Mouse (Mus musculus) midbrain, embryonic 12.5 days (tissue): ENCODE results near the gene Taar7e. TPM values are rescaled to one million over a fixed set of nuclear protein-coding genes. Genes with fewer than 3 reads are reported as not detected.
"Not testable (repeated sequence)": the region's sequence is repeated elsewhere in the genome, so short reads cannot be mapped to it uniquely, and the experiment has no call there.

Experiments
- ATAC-seq: fragments of 200-750 bp; cut with Nextera tagmentation; 2 replicates; pipeline ENCODE4 v1.8.0; 2017; ENCODE audit warnings: low read depth, moderate TSS enrichment, moderate library complexity; ENCODE audit not compliant: low FRiP score
- H3K27ac ChIP-seq: fragments of 300-500 bp; sonication (generic); replicated peaks from 2 replicates; pipeline ENCODE4 v1.5.1; 2016; ENCODE audit warnings: mild to moderate bottlenecking
- H3K27me3 ChIP-seq: fragments of 300-500 bp; sonication (generic); 2 replicates; pipeline ENCODE4 v1.6.1; 2016; ENCODE audit warnings: mild to moderate bottlenecking
- H3K36me3 ChIP-seq: fragments of 300-500 bp; sonication (generic); 2 replicates; pipeline ENCODE4 v1.6.1; 2016
- H3K4me1 ChIP-seq: fragments of 300-500 bp; sonication (generic); 2 replicates; pipeline ENCODE4 v1.6.1; 2016
- H3K4me2 ChIP-seq: fragments of 300-500 bp; sonication (generic); replicated peaks from 2 replicates; pipeline ENCODE4 v1.6.1; 2016; ENCODE audit warnings: mild to moderate bottlenecking, moderate library complexity
- H3K4me3 ChIP-seq: fragments of 300-500 bp; sonication (generic); 2 replicates; pipeline ENCODE4 v1.5.1; 2016; ENCODE audit warnings: mild to moderate bottlenecking
- H3K9ac ChIP-seq: fragments of 300-500 bp; sonication (generic); replicated peaks from 2 replicates; pipeline ENCODE4 v1.6.1; 2016; ENCODE audit warnings: mild to moderate bottlenecking, moderate library complexity
- H3K9me3 ChIP-seq: fragments of 300-500 bp; sonication (generic); 2 replicates; pipeline ENCODE4 v1.6.1; 2016; ENCODE audit warnings: mild to moderate bottlenecking
- WGBS: fragments of 180-500 bp; shearing (Covaris S2); methylation state at CpG from one replicate; pipeline ENCODE4 v1.1.7; 2016; 5-methylcytosine and 5-hydroxymethylcytosine counted together
- polyA plus RNA-seq: library from polyadenylated mRNA; unstranded; fragments of >200 nt; fragmentation: Nextera tagmentation; extraction: Ambion mirVana; gene quantifications from 2 replicates; pipeline ENCODE4 v1.2.1, GENCODE M21; 2016

Gene Taar7e
- polyA plus RNA-seq, 1 experiment from 2014 or later: not detected

DNA sequence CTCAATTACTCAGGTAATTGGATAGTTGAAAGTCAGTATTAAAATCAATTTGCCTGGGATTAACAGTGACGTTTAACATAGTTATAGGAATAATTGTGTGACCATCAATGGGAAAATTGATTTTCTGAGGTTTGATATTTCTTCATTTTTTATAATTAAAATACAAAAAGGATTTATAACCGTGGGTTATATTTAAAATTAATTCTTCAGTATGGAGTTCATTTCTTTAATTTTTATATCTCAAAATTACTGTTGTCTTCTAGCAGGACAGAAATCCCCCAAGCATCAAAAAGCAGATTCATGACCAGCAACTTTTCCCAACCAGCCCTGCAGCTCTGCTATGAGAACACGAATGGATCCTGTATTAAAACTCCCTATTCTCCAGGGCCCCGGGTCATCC is 38.8 kb downstream of the Taar7e start, which contains the start of gene Taar8a:
Gene Taar8a (plus strand): TSS at position 301 of the 400 bp plus-strand sequence.
- not testable (repeated sequence) for H3K9ac ChIP-seq, H3K27ac ChIP-seq, H3K4me1 ChIP-seq, H3K4me2 ChIP-seq, H3K4me3 ChIP-seq, H3K36me3 ChIP-seq, H3K27me3 ChIP-seq, ATAC-seq, H3K9me3 ChIP-seq
- WGBS: 82% methylated on average over 2 of the region's 4 CpGs

DNA sequence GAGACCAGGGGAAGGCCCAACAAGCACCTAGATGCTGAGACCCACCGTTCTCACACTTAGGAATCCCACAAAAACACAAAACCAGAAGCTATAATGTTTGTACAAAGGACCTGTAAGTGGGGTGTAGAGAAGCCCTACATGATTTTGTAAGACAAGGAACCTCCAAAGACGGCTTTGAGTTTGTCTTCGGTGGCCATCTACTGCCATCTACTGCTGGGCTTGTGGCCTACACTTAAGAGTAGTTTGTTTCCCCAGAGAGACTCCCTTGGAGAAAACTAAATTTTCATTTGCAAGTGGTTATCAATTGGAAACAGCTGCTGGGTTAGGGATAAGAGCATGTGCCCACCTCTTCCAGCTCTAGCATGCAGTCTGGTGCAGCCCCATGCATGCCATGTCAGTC is 42.8 kb downstream of the Taar7e start:
- WGBS: 46% methylated on average over 3 of the region's 3 CpGs
- ATAC-seq: no peak

DNA sequence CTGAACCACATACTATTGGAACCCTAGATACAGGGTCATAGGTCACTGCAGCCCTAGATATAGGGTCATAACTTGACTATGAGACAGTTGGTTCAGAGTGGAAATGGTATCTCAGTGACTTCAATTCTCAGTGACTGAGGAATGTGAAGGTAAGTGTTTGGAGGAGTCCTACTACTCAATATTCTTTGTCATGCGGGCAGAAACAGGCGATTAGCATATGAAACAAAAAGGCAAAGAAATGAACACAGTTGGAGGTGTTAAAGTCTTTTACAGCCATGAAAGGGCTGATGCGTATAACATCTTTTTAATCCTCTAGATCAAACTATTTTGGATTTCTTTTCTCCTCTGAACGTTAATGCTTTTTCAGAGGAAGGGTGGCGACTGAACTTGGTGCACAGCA is 48.5 kb downstream of the Taar7e start:
- no peak for ATAC-seq
- H3K4me1 ChIP-seq: no peaks in the 10 kb centered on the region
- no peaks in the 10 kb centered on the region for H3K36me3 ChIP-seq
- H3K4me2 ChIP-seq: no peak overlapping the region
- no peak overlapping the region for H3K27ac ChIP-seq
- WGBS: 49% methylated on average over 5 of the region's 5 CpGs
- H3K9ac ChIP-seq: no peak overlapping the region
- H3K27me3 ChIP-seq: no peaks in the 10 kb centered on the region
- no peaks in the 10 kb centered on the region for H3K9me3 ChIP-seq
- no peak overlapping the region for H3K4me3 ChIP-seq

More for the DNA sequence above, 42.8 kb downstream of the Taar7e start:
- no peaks in the 10 kb centered on the region for H3K27me3 ChIP-seq
- H3K4me3 ChIP-seq: no peak overlapping the region
- H3K9me3 ChIP-seq: no peaks in the 10 kb centered on the region
- H3K36me3 ChIP-seq: no peaks in the 10 kb centered on the region
- H3K27ac ChIP-seq: no peak overlapping the region
- no peaks in the 10 kb centered on the region for H3K4me1 ChIP-seq
- no peak overlapping the region for H3K9ac ChIP-seq
- no peak overlapping the region for H3K4me2 ChIP-seq

DNA sequence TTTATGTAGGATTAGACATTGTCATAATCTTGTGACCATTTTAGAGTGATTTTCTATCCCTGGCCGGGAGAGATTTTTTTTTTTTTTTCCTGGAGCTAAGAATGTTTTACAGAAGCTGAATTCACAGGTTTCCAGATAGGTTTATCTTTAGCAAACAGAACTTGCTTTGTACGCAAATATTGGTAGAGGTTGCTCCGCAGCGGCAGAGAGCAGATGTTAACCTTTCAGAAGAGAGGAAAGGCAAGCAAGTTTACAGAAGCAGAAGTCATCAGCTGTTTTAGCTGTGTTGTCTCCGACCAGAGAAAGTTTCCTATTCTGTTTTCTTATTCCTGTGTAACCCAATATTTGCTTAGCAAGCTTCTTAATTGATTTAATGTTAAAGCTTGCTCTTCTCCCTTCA is 49.1 kb downstream of the Taar7e start:
- WGBS: 80% methylated on average over 5 of the region's 5 CpGs
- no peaks in the 10 kb centered on the region for H3K36me3 ChIP-seq
- H3K4me3 ChIP-seq: no peak overlapping the region
- H3K9ac ChIP-seq: no peak overlapping the region
- no peak overlapping the region for H3K4me2 ChIP-seq
- H3K4me1 ChIP-seq: no peaks in the 10 kb centered on the region
- ATAC-seq: no peak
- H3K27ac ChIP-seq: no peak overlapping the region
- no peaks in the 10 kb centered on the region for H3K27me3 ChIP-seq
- no peaks in the 10 kb centered on the region for H3K9me3 ChIP-seq

DNA sequence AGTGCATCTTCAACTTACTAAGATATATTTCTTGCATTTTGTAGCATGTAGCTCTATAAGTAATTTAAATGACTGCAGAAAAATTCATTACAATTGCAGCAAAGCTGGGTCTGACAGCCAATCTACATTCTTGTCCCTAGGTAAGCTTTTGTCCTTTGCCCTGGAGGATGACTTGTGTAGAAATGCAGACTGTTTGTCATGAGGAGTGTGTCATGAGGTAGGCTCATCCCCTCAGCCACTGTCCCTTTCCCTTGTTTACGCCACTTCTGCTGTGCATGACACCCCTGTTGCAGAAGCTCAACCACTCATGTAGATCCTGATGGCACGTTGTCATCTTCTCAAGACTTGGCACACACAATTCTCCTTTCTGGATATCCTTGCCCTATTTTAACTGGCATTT is 49.8 kb downstream of the Taar7e start:
- Histone ChIP-seq H3K27ac (no peak overlapping the region), H3K4me2 (no peak overlapping the region), H3K36me3 (no peaks in the 10 kb centered on the region), H3K4me3 (no peak overlapping the region), H3K27me3 (no peaks in the 10 kb centered on the region), H3K4me1 (no peaks in the 10 kb centered on the region), H3K9ac (no peak overlapping the region), H3K9me3 (no peaks in the 10 kb centered on the region)
- 90% methylated on average over 2 of the region's 2 CpGs for WGBS
- no peak for ATAC-seq

Other genes starting within 250 kb of the Taar7e start
- 16.4 and 18.3 TPM in 2 replicates for gene Slc18b1, start 240.6 kb upstream of the Taar7e start, polyA plus RNA-seq
- gene Vnn3, start 186.2 kb upstream of the Taar7e start, polyA plus RNA-seq: not detected in 2 replicates
- 1.6 and 1.9 TPM in 2 replicates for gene Vnn1, start 142.9 kb upstream of the Taar7e start, polyA plus RNA-seq
- gene Taar1, start 117.3 kb upstream of the Taar7e start, polyA plus RNA-seq: not detected in 2 replicates
- gene Taar2, start 99.0 kb upstream of the Taar7e start, polyA plus RNA-seq: not detected in 2 replicates
- not detected in 2 replicates for gene Taar3, start 88.1 kb upstream of the Taar7e start, polyA plus RNA-seq
- not detected in 2 replicates for gene Taar4, start 77.1 kb upstream of the Taar7e start, polyA plus RNA-seq
- gene Taar5, start 66.9 kb upstream of the Taar7e start, polyA plus RNA-seq: not detected in 2 replicates
- gene Taar6, start 52.0 kb upstream of the Taar7e start, polyA plus RNA-seq: not detected in 2 replicates
- gene Taar7a, start 44.1 kb upstream of the Taar7e start, polyA plus RNA-seq: not detected in 2 replicates
- gene Taar7b, start 37.7 kb upstream of the Taar7e start, polyA plus RNA-seq: not detected in 2 replicates
- not detected in 2 replicates for gene Taar7d, start 10.4 kb upstream of the Taar7e start, polyA plus RNA-seq
- gene Taar7f, start 11.9 kb downstream of the Taar7e start, polyA plus RNA-seq: not detected in 2 replicates
- gene Taar8a, start 38.9 kb downstream of the Taar7e start, polyA plus RNA-seq: not detected in 2 replicates
- not detected in 2 replicates for gene Taar8b, start 54.7 kb downstream of the Taar7e start, polyA plus RNA-seq
- gene Taar8c, start 64.3 kb downstream of the Taar7e start, polyA plus RNA-seq: not detected in 2 replicates
- not detected in 2 replicates for gene Taar9, start 71.9 kb downstream of the Taar7e start, polyA plus RNA-seq
- 113 and 130 TPM in 2 replicates for gene Stx7, start 111.7 kb downstream of the Taar7e start, polyA plus RNA-seq
- 1.8 and 2.0 TPM in 2 replicates for gene Moxd1, start 185.9 kb downstream of the Taar7e start, polyA plus RNA-seq